Mouse (Mus musculus) liver, adult 2 months (tissue): ENCODE results near the gene Il31ra. TPM values are rescaled to one million over a fixed set of nuclear protein-coding genes. Genes with fewer than 3 reads are reported as not detected.

Experiments
- DNase-seq: peaks from one replicate; pipeline ENCODE4 v3.0.0-alpha.2; 2011; ENCODE audit warnings: low read depth, low spot score; ENCODE audit errors: extremely low read depth
- H3K27ac ChIP-seq: fragments of 200-500 bp; replicated peaks from 2 replicates; pipeline ENCODE4 v1.5.1; 2012; ENCODE audit warnings: low read depth, mild to moderate bottlenecking, control low read depth, inconsistent platforms, low read length; ENCODE audit not compliant: insufficient read depth
- H3K27me3 ChIP-seq: fragments of 200-500 bp; 2 replicates; pipeline ENCODE4 v1.6.1; 2012; ENCODE audit warnings: mild to moderate bottlenecking, moderate library complexity, low read length, inconsistent platforms; ENCODE audit not compliant: control insufficient read depth, insufficient read depth
- H3K36me3 ChIP-seq: fragments of 200-500 bp; 2 replicates; pipeline ENCODE4 v1.6.1; 2012; ENCODE audit warnings: low read length, inconsistent platforms; ENCODE audit not compliant: control insufficient read depth, insufficient read depth
- H3K4me1 ChIP-seq: fragments of 200-500 bp; 2 replicates; pipeline ENCODE4 v1.6.1; 2011; ENCODE audit warnings: low read length; ENCODE audit not compliant: control insufficient read depth, insufficient read depth
- H3K4me3 ChIP-seq: fragments of 200-500 bp; 2 replicates; pipeline ENCODE4 v1.5.1; 2011; ENCODE audit warnings: low read depth, mild to moderate bottlenecking, control low read depth, low read length, moderate library complexity; ENCODE audit not compliant: insufficient read depth
- H3K79me2 ChIP-seq: fragments of 200-500 bp; 2 replicates; pipeline ENCODE4 v1.6.1; 2012; ENCODE audit warnings: inconsistent platforms, mild to moderate bottlenecking, low read length, moderate library complexity; ENCODE audit not compliant: control insufficient read depth, insufficient read depth
- H3K9ac ChIP-seq: fragments of 200-500 bp; 2 replicates; pipeline ENCODE4 v1.6.1; 2012; ENCODE audit warnings: low read depth, mild to moderate bottlenecking, control low read depth, inconsistent platforms, low read length
- CTCF ChIP-seq: fragments of 200-500 bp; IDR thresholded peaks from 2 replicates; pipeline ENCODE4 v1.5.1; 2011; ENCODE audit warnings: low read depth, low read length, control low read depth
- POLR2A ChIP-seq: fragments of 200-500 bp; IDR thresholded peaks from 2 replicates; pipeline ENCODE4 v1.6.1; 2011; ENCODE audit warnings: low read length, control low read depth; ENCODE audit not compliant: insufficient read depth; ENCODE audit errors: extremely low read depth
- WGBS: fragments of 180-500 bp; shearing (Covaris S2); methylation state at CpG from one replicate; pipeline ENCODE4 v1.1.7; 2018; 5-methylcytosine and 5-hydroxymethylcytosine counted together
- polyA plus RNA-seq: library from polyadenylated mRNA; depleted of rRNA; stranded (reverse); fragments of >200 nt; gene quantifications from 2 replicates; pipeline ENCODE4 v1.2.3, GENCODE M21; 2012
- total RNA-seq: library from RNA; depleted of rRNA; stranded (reverse); fragments of >200 nt; gene quantifications from 2 replicates; pipeline ENCODE4 v1.2.3, GENCODE M21; 2014

Gene Il31ra
- total and polyA plus RNA-seq, 2 experiments = not detected

- no peaks in the 10 kb centered on the region for H3K4me1 ChIP-seq
- no peak overlapping the region for H3K27ac ChIP-seq
- TF ChIP-seq POLR2A (no peak), CTCF (no peak)
- WGBS = 49% methylated on average over 11 of the region's 11 CpGs
- H3K79me2 ChIP-seq = no peaks in the 10 kb centered on the region
- H3K27me3 ChIP-seq = no peaks in the 10 kb centered on the region
- H3K4me3 ChIP-seq = no peak overlapping the region
- H3K9ac ChIP-seq = no peak overlapping the region
- H3K36me3 ChIP-seq = peaks cover 4% of the 10 kb centered on the region; the same call in 1 of the 2 replicates
- peak; percentile 34 for DNase-seq
Measured at GRCm38 (mm10) chr13:112511261-112511660, 82.9 kb downstream of the Il31ra start.

- H3K36me3 ChIP-seq = peaks cover 9% of the 10 kb centered on the region
- H3K4me1 ChIP-seq = no peaks in the 10 kb centered on the region
- no peak overlapping the region for H3K4me3 ChIP-seq
- H3K27ac ChIP-seq = no peak overlapping the region
- no peak for TF ChIP-seq POLR2A
- no peak for TF ChIP-seq CTCF
- 85% methylated on average over 19 of the region's 19 CpGs for WGBS
- H3K79me2 ChIP-seq = no peaks in the 10 kb centered on the region
- no peak overlapping the region for H3K9ac ChIP-seq
- no peak for DNase-seq
- H3K27me3 ChIP-seq = no peaks in the 10 kb centered on the region
Measured at GRCm38 (mm10) chr13:112510437-112511212, 83.5 kb downstream of the Il31ra start.

- Histone ChIP-seq H3K9ac (no peak overlapping the region), H3K4me1 (no peaks in the 10 kb centered on the region), H3K36me3 (peaks cover 20% of the 10 kb centered on the region), H3K4me3 (no peak overlapping the region), H3K27me3 (no peaks in the 10 kb centered on the region), H3K79me2 (no peaks in the 10 kb centered on the region), H3K27ac (no peak overlapping the region)
- peak; percentile 63 for DNase-seq
- no peak for TF ChIP-seq POLR2A
- peak; percentile 82 for TF ChIP-seq CTCF
- 22% methylated on average over 4 of the region's 4 CpGs for WGBS
Measured at GRCm38 (mm10) chr13:112509465-112509864, 84.7 kb downstream of the Il31ra start.

GRCm38 (mm10) chr13:112508487-112508886 lies 85.7 kb downstream of the Il31ra start:
- TF ChIP-seq CTCF = no peak
- TF ChIP-seq POLR2A = no peak
- Histone ChIP-seq H3K79me2 (no peaks in the 10 kb centered on the region), H3K4me3 (no peak overlapping the region), H3K36me3 (peaks cover 30% of the 10 kb centered on the region), H3K9ac (no peak overlapping the region), H3K27me3 (no peaks in the 10 kb centered on the region), H3K27ac (no peak overlapping the region), H3K4me1 (no peaks in the 10 kb centered on the region)
- no peak for DNase-seq
- 68% methylated on average over 5 of the region's 5 CpGs for WGBS

GRCm38 (mm10) chr13:112507691-112508090 lies 86.5 kb downstream of the Il31ra start:
- Histone ChIP-seq H3K27me3 (no peaks in the 10 kb centered on the region), H3K4me3 (no peak overlapping the region), H3K27ac (no peak overlapping the region), H3K9ac (no peak overlapping the region), H3K4me1 (no peaks in the 10 kb centered on the region), H3K36me3 (peaks cover 36% of the 10 kb centered on the region), H3K79me2 (no peaks in the 10 kb centered on the region)
- DNase-seq = no peak
- no peak for TF ChIP-seq CTCF
- no peak for TF ChIP-seq POLR2A
- 76% methylated on average over 13 of the region's 13 CpGs for WGBS

- TF ChIP-seq CTCF = no peak
- no peak for TF ChIP-seq POLR2A
Measured at GRCm38 (mm10) chr13:112506766-112507165, 87.4 kb downstream of the Il31ra start.

More at GRCm38 (mm10) chr13:112506766-112507165, 87.4 kb downstream of the Il31ra start:
- Histone ChIP-seq H3K4me3 (no peak overlapping the region), H3K4me1 (no peaks in the 10 kb centered on the region), H3K79me2 (no peaks in the 10 kb centered on the region), H3K27me3 (no peaks in the 10 kb centered on the region), H3K36me3 (peaks cover 41% of the 10 kb centered on the region), H3K27ac (no peak overlapping the region), H3K9ac (no peak overlapping the region)
- WGBS = 77% methylated on average over 13 of the region's 13 CpGs
- peak; percentile 29 for DNase-seq
